Mouse (Mus musculus) forebrain, embryonic 16.5 days (tissue): ENCODE data around the gene Pla2g15. TPM values are rescaled to one million over a fixed set of nuclear protein-coding genes. Genes with fewer than 3 reads are reported as not detected.

Source experiments
- ATAC-seq: fragments of 200-750 bp; cut with Nextera tagmentation; 2 replicates; pipeline ENCODE4 v1.8.0; 2017; ENCODE audit warnings: mild to moderate bottlenecking, moderate library complexity
- H3K27ac ChIP-seq: fragments of 300-500 bp; sonication (generic); 2 replicates; pipeline ENCODE4 v1.5.1; 2014; ENCODE audit warnings: low read length, control low read depth
- H3K27me3 ChIP-seq: fragments of 300-500 bp; sonication (generic); replicated peaks from 2 replicates; pipeline ENCODE4 v1.6.1; 2014; ENCODE audit warnings: low read length; ENCODE audit not compliant: control insufficient read depth, insufficient read depth
- H3K36me3 ChIP-seq: fragments of 300-500 bp; sonication (generic); 2 replicates; pipeline ENCODE4 v1.6.1; 2014; ENCODE audit not compliant: control insufficient read depth, insufficient read depth
- H3K4me1 ChIP-seq: fragments of 300-500 bp; sonication (generic); replicated peaks from 2 replicates; pipeline ENCODE4 v1.6.1; 2014; ENCODE audit warnings: low read length; ENCODE audit not compliant: control insufficient read depth, insufficient read depth
- H3K4me2 ChIP-seq: fragments of 300-500 bp; sonication (generic); 2 replicates; pipeline ENCODE4 v1.6.1; 2014; ENCODE audit warnings: mild to moderate bottlenecking, low read length, control low read depth
- H3K4me3 ChIP-seq: fragments of 300-500 bp; sonication (generic); replicated peaks from 2 replicates; pipeline ENCODE4 v1.5.1; 2014; ENCODE audit warnings: mild to moderate bottlenecking, low read length, control low read depth
- H3K9ac ChIP-seq: fragments of 300-500 bp; sonication (generic); replicated peaks from 2 replicates; pipeline ENCODE4 v1.6.1; 2014; ENCODE audit warnings: low read depth, low read length, control low read depth
- H3K9me3 ChIP-seq: fragments of 300-500 bp; sonication (generic); 2 replicates; pipeline ENCODE4 v1.6.1; 2016; ENCODE audit warnings: low read length; ENCODE audit not compliant: control insufficient read depth
- WGBS: fragments of 180-500 bp; shearing (Covaris S2); extraction: QIAGEN DNeasy Blood & Tissue Kit; methylation state at CpG from one replicate; pipeline ENCODE4 v1.1.7; 2014; 5-methylcytosine and 5-hydroxymethylcytosine counted together
- polyA plus RNA-seq: library from polyadenylated mRNA; unstranded; fragments of >200 nt; fragmentation: Nextera tagmentation; extraction: Ambion mirVana; gene quantifications from 2 replicates; pipeline ENCODE4 v1.2.1, GENCODE M21; 2015

Gene Pla2g15
- polyA plus RNA-seq, 1 experiment from 2014 or later: 20.6 TPM

- peaks cover 53% of the 10 kb centered on the region for H3K27me3 ChIP-seq
- WGBS: 15% methylated on average over 7 of the region's 7 CpGs
These were observed 11.6 kb upstream of the Pla2g15 start for GRCm38 (mm10) chr8:106138616-106139015.

GRCm38 (mm10) chr8:106140191-106140590 lies 10.0 kb upstream of the Pla2g15 start:
- no peaks in the 10 kb centered on the region for H3K9me3 ChIP-seq
- no peak overlapping the region for H3K27ac ChIP-seq
- no peak overlapping the region for H3K4me2 ChIP-seq
- no peak for ATAC-seq
- peaks cover 38% of the 10 kb centered on the region for H3K27me3 ChIP-seq
- H3K4me3 ChIP-seq: no peak overlapping the region
- H3K4me1 ChIP-seq: peaks cover 17% of the 10 kb centered on the region
- no peak overlapping the region for H3K9ac ChIP-seq
- WGBS: 62% methylated on average over 5 of the region's 5 CpGs
- H3K36me3 ChIP-seq: no peaks in the 10 kb centered on the region

More at GRCm38 (mm10) chr8:106138616-106139015, 11.6 kb upstream of the Pla2g15 start:
- Histone ChIP-seq H3K27ac (no peak overlapping the region), H3K9me3 (no peaks in the 10 kb centered on the region), H3K9ac (peak overlapping the region; percentile 40; the same call in 1 of the 2 replicates), H3K4me1 (peaks cover 17% of the 10 kb centered on the region), H3K4me2 (peak overlapping the region; percentile 70), H3K36me3 (no peaks in the 10 kb centered on the region), H3K4me3 (peak overlapping the region; percentile 45)
- no peak for ATAC-seq

GRCm38 (mm10) chr8:106140769-106141168 lies 9.4 kb upstream of the Pla2g15 start:
- Histone ChIP-seq H3K9ac (no peak overlapping the region), H3K27ac (no peak overlapping the region), H3K36me3 (no peaks in the 10 kb centered on the region), H3K27me3 (peaks cover 32% of the 10 kb centered on the region), H3K4me1 (peaks cover 17% of the 10 kb centered on the region), H3K4me3 (no peak overlapping the region), H3K9me3 (no peaks in the 10 kb centered on the region), H3K4me2 (no peak overlapping the region)
- WGBS: 13% methylated on average over 13 of the region's 13 CpGs
- peak; percentile 80 for ATAC-seq

GRCm38 (mm10) chr8:106145331-106145730 lies 4.9 kb upstream of the Pla2g15 start:
- Histone ChIP-seq H3K27me3 (no peaks in the 10 kb centered on the region), H3K9ac (no peak overlapping the region), H3K27ac (no peak overlapping the region), H3K9me3 (no peaks in the 10 kb centered on the region), H3K36me3 (no peaks in the 10 kb centered on the region), H3K4me3 (no peak overlapping the region), H3K4me2 (no peak overlapping the region), H3K4me1 (no peaks in the 10 kb centered on the region; the same call in 1 of the 2 replicates)
- 93% methylated on average over 2 of the region's 2 CpGs for WGBS
- ATAC-seq: no peak

GRCm38 (mm10) chr8:106146014-106146413 lies 4.2 kb upstream of the Pla2g15 start:
- ATAC-seq: no peak
- H3K27me3 ChIP-seq: no peaks in the 10 kb centered on the region
- no peak overlapping the region for H3K27ac ChIP-seq
- no peak overlapping the region for H3K4me3 ChIP-seq
- 93% methylated on average over 4 of the region's 4 CpGs for WGBS
- no peak overlapping the region for H3K9ac ChIP-seq
- no peaks in the 10 kb centered on the region for H3K36me3 ChIP-seq
- H3K4me2 ChIP-seq: no peak overlapping the region
- no peaks in the 10 kb centered on the region for H3K9me3 ChIP-seq
- H3K4me1 ChIP-seq: peaks cover 5% of the 10 kb centered on the region

- 88% methylated on average over 6 of the region's 6 CpGs for WGBS
- Histone ChIP-seq H3K4me3 (no peak overlapping the region), H3K27me3 (no peaks in the 10 kb centered on the region), H3K9ac (no peak overlapping the region), H3K4me1 (peaks cover 14% of the 10 kb centered on the region), H3K4me2 (no peak overlapping the region), H3K36me3 (no peaks in the 10 kb centered on the region), H3K9me3 (no peaks in the 10 kb centered on the region), H3K27ac (no peak overlapping the region)
- ATAC-seq: no peak
These were observed 2.2 kb upstream of the Pla2g15 start for GRCm38 (mm10) chr8:106147868-106148565.

- no peak for ATAC-seq
- no peaks in the 10 kb centered on the region for H3K36me3 ChIP-seq
- no peaks in the 10 kb centered on the region for H3K27me3 ChIP-seq
- H3K4me1 ChIP-seq: peaks cover 14% of the 10 kb centered on the region
- no peak overlapping the region for H3K4me3 ChIP-seq
- no peak overlapping the region for H3K9ac ChIP-seq
- no peaks in the 10 kb centered on the region for H3K9me3 ChIP-seq
- 92% methylated on average over 6 of the region's 6 CpGs for WGBS
- no peak overlapping the region for H3K27ac ChIP-seq
- no peak overlapping the region for H3K4me2 ChIP-seq
These were observed 1.2 kb upstream of the Pla2g15 start for GRCm38 (mm10) chr8:106149025-106149424.

- peak overlapping the region; percentile 86 for H3K9ac ChIP-seq
- peak overlapping the region; percentile 86 for H3K4me2 ChIP-seq
- H3K36me3 ChIP-seq: peaks cover 2% of the 10 kb centered on the region; the same call in 1 of the 2 replicates
- 18% methylated on average over 8 of the region's 8 CpGs for WGBS
- no peaks in the 10 kb centered on the region for H3K9me3 ChIP-seq
- no peak for ATAC-seq
- H3K27me3 ChIP-seq: no peaks in the 10 kb centered on the region
- peaks cover 14% of the 10 kb centered on the region for H3K4me1 ChIP-seq
- H3K27ac ChIP-seq: peak overlapping the region; percentile 70
- peak overlapping the region; percentile 97 for H3K4me3 ChIP-seq
These were observed 428 bp downstream of the Pla2g15 start for GRCm38 (mm10) chr8:106150653-106151000.

GRCm38 (mm10) chr8:106151041-106151440 lies 842 bp downstream of the Pla2g15 start:
- 73% methylated on average over 9 of the region's 9 CpGs for WGBS
- H3K4me2 ChIP-seq: peak overlapping the region; percentile 86
- H3K4me1 ChIP-seq: peaks cover 14% of the 10 kb centered on the region
- no peak overlapping the region for H3K27ac ChIP-seq
- H3K9ac ChIP-seq: 0 out of 2 replicates have a peak overlapping the region, but pooled peaks have one; percentile 86
- no peaks in the 10 kb centered on the region for H3K9me3 ChIP-seq
- peak overlapping the region; percentile 97 for H3K4me3 ChIP-seq
- peaks cover 2% of the 10 kb centered on the region; the same call in 1 of the 2 replicates for H3K36me3 ChIP-seq
- no peaks in the 10 kb centered on the region for H3K27me3 ChIP-seq
- no peak for ATAC-seq
